Mouse (Mus musculus) MEL (cell line): ENCODE measurements at regions not wholly inside any gene's neighbourhood (a gene's known extent, or its start where the extent isn't known, plus 50 kb on each side); places are given as distances from the start of the nearest gene placed in this dataset.

Experiments
- CHD1 ChIP-seq: IDR thresholded peaks from 2 replicates; pipeline ENCODE4 v1.6.1; 2012; ENCODE audit warnings: low read depth, mild to moderate bottlenecking, inconsistent platforms, low read length, improper control_type of control experiment
- CHD2 ChIP-seq: IDR thresholded peaks from 2 replicates; pipeline ENCODE4 v1.6.1; 2011; ENCODE audit warnings: low read length, improper control_type of control experiment
- CTCF ChIP-seq, 3 experiments: IDR thresholded peaks in 2 of 3; conservative IDR thresholded peaks in 1 of 3; 2 replicates each; pipeline ENCODE4 v1.5.1; 2011 to 2012; ENCODE audit warnings: low read length in 3 of 3, low read depth in 2 of 3, mild to moderate bottlenecking in 2 of 3, improper control_type of control experiment in 1 of 3, inconsistent platforms in 1 of 3, mixed read lengths in 1 of 3, moderate library complexity in 1 of 3; ENCODE audit not compliant: control insufficient read depth in 1 of 3, insufficient read depth in 1 of 3, poor library complexity in 1 of 3, severe bottlenecking in 1 of 3
- GATA1 ChIP-seq: IDR thresholded peaks from 2 replicates; pipeline ENCODE4 v1.6.1; 2011; ENCODE audit warnings: low read depth, low read length, improper control_type of control experiment
- MAZ ChIP-seq: IDR thresholded peaks from 2 replicates; pipeline ENCODE4 v1.6.1; 2012; ENCODE audit warnings: low read depth, mild to moderate bottlenecking, inconsistent platforms, low read length, improper control_type of control experiment
- POLR2A ChIP-seq, 2 experiments: IDR thresholded peaks; 2 replicates each; pipeline ENCODE4 v1.6.1; 2011 to 2012; ENCODE audit warnings: low read length in 2 of 2, mild to moderate bottlenecking in 2 of 2, control low read depth in 1 of 2, improper control_type of control experiment in 1 of 2, low read depth in 1 of 2, moderate library complexity in 1 of 2; ENCODE audit not compliant: control insufficient read depth in 1 of 2, insufficient read depth in 1 of 2, poor library complexity in 1 of 2
- SIN3A ChIP-seq: IDR thresholded peaks from 2 replicates; pipeline ENCODE4 v1.6.1; 2012; ENCODE audit warnings: low read length, improper control_type of control experiment, inconsistent platforms
- USF2 ChIP-seq, 2 experiments: IDR thresholded peaks; 2 replicates each; pipeline ENCODE4 v1.6.1; 2011 to 2012; ENCODE audit warnings: improper control_type of control experiment in 2 of 2, low read length in 2 of 2, borderline replicate concordance in 1 of 2, inconsistent platforms in 1 of 2, low read depth in 1 of 2, mild to moderate bottlenecking in 1 of 2; ENCODE audit not compliant: insufficient read depth in 1 of 2

- TF ChIP-seq CHD2 (no peak), POLR2A (IDR thresholded peaks at IDR 0.05; ENCODE audit: control insufficient read depth in 1 of 2, insufficient read depth in 1 of 2, low read depth in 1 of 2, low read length in 2 of 2, poor library complexity in 1 of 2) (no peak), CHD1 (no peak), USF2 (IDR thresholded peaks at IDR 0.05; ENCODE audit: borderline replicate concordance in 1 of 2, insufficient read depth in 1 of 2, low read depth in 1 of 2, low read length in 2 of 2) (no peak), SIN3A (no peak), MAZ (no peak), CTCF (IDR thresholded peaks at IDR 0.05 in 2 of 3, conservative IDR thresholded peaks at IDR 0.05 in 1 of 3; ENCODE audit: control insufficient read depth in 1 of 3, insufficient read depth in 1 of 3, low read depth in 2 of 3, low read length in 3 of 3, poor library complexity in 1 of 3, severe bottlenecking in 1 of 3) (no peak), GATA1 (no peak)
Observed at GRCm38 (mm10) chr11:31520909-31521308, 150.8 kb downstream of the Bod1 start.
